Mouse (Mus musculus): ENCODE data around the gene Sap30bp. TPM values are rescaled to one million over a fixed set of nuclear protein-coding genes. Genes with fewer than 3 reads are reported as not detected.
A peak's percentile ranks its signal among the peaks of the same experiment; 100 is the strongest.

The Sap30bp gene
- total RNA-seq, 2 experiments from 2014 or later: 20.6 to 23.8 TPM

DNA sequence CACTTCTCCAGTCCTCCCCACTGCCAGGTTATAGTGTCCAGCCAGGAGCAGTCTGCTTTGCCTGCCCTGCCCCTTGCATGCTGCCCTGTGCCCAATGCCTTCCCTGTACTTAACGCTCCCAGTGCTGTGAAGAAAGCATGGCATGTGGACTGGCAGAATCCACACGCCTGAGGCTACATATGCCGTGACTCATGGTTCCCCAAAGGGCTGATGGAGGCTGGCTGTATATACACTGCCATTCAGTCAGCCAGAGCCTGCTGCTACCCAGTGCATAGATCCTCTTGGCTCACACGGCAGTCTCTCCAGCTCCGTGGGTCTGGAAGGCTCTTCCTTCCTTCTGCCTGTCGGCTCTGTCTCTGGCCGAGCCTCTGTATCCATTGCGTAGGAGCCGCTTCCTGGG is 15.2 kb downstream of the Sap30bp start:
- intact Hi-C loops (cut with DNase I): no loop called here
- no peak for DNase-seq

DNA sequence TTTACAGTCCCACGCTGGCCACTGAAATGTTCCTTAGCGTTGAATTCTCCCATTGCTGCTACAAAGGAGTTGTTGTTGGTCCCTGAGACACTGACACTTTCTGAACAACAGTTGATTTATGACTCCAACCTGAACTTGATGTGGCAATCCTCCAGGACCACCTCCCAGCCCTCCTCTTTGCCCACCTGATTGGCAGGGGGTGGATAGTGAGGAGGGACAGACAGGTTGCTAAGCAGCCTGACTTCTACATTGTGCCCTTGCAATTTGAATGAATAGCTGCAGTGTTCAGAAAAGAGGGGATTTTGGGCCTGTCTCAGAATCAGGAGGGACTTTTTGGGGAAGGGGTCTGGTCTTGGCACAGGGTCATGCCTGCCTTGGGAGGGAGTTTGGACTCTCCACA is 17.6 kb downstream of the Sap30bp start:
- DNase-seq: no peak
- intact Hi-C loops (cut with DNase I): no loop called here

DNA sequence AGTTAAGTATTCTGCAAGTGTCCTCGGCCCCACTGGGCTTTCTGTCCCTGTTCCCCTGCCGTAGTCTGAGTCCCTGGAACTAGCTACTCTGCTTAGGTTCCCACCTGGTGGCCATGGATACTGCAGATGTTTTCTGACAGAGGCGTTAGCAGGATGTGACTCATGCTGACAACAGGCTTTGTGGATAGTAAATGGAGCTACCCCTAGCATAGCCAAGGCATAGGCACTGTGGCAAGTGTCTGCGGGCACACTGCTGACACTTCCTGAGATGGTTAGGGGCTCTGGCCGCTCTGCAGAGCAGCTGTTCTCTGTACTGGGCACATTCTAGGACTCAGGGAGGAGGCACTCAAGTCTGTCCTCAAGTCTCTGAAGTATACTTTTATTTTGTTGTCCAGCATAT is 21.6 kb downstream of the Sap30bp start:
- intact Hi-C loops (cut with DNase I): no loop called here
- DNase-seq: no peak

DNA sequence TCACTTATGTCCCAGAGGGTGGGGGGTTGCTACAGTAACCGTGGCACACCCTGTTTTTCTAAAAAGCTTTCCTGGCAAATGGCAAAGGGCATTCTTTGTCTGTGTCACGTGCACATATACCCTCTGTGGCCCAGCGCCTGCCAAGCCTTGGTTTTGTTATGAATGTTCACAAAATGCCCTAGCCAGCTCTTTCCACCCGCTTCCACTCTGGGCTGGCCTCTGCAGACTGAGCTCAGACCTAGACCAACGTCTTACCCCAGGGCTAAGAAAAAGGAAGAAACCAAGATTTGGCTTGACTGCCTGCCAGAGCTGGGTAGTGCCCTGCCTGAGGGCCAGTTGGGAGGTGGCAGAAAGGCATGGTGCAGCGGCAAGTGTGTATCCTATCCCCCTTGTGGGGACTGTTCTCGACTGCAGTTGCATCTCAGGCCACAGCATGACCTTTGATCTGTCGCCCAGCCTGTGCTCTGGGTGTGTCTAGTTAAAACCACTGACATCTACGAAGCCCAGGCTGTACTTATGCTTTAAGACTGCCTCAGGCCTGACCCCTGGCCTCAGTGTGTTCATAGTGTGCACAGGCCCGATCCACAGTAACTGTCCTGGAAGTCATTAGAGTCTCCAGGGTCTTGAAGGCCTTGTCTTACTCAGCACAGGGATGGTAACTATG is 22.2 kb downstream of the Sap30bp start:
- intact Hi-C loops (cut with DNase I): no loop called here
- no peak for DNase-seq

DNA sequence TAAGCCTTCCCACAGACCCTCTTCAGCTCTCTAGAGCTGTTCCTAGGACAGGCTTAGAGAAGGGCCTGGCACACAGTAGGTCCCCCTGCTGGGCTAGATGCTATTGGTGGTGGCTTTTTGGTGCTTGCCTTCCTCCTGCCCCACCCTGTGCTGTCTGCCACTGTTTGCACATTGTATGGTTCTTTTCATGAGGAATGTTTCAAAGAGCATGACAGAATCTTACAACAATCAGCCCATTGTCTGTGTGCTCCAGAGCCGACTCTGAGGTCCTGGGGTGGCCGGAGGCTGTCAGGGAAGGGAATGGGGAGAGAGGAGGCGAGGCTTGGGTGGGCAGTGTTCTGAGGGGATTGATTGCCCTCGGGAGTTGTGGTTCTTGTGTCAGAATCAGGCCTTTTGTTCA is 23.4 kb downstream of the Sap30bp start:
- DNase-seq: no peak
- intact Hi-C loops (cut with DNase I): no loop called here

DNA sequence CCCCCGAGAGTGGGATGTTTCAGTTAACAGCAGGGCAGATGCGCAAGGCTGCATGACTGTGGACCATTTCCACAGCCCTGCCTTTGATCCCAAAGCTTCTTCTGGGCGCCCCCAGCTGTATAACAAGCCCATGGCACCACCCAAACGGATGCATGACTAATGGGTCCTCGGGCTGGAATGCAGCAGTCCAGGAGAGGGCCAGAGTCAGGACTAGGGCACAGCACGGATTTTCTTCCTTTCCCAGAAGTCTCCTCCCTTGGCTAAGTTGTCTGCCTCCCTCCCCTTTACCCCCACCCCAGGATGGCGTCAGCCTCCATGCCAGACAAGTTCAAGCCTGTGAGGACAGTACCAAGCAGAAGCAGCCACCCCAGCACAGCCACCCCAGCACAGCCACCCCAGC is 24.9 kb downstream of the Sap30bp start:
- DNase-seq: no peak
- intact Hi-C loops (cut with DNase I): no loop called here

DNA sequence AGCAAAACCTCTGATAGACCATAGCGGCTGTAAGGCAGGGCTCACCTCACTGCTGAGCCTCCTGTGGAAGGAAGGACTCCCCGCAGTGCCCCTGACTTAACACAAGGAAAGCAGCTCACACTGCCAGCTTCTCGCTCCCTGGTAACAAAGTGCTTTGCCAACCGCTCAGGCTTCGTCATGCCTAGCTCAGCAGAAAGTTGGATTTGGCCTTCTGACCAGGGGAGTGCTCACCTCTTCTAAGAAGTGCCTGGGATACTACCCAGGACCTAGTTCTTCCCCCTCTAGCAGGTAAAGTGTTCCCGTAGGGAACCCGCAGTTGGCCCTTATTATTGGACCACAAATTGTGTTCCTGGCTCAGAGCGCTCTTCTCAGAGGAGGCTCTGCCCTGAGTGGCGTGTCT is 25.9 kb downstream of the Sap30bp start:
- no peak for DNase-seq
- intact Hi-C loops (cut with DNase I): no loop called here

DNA sequence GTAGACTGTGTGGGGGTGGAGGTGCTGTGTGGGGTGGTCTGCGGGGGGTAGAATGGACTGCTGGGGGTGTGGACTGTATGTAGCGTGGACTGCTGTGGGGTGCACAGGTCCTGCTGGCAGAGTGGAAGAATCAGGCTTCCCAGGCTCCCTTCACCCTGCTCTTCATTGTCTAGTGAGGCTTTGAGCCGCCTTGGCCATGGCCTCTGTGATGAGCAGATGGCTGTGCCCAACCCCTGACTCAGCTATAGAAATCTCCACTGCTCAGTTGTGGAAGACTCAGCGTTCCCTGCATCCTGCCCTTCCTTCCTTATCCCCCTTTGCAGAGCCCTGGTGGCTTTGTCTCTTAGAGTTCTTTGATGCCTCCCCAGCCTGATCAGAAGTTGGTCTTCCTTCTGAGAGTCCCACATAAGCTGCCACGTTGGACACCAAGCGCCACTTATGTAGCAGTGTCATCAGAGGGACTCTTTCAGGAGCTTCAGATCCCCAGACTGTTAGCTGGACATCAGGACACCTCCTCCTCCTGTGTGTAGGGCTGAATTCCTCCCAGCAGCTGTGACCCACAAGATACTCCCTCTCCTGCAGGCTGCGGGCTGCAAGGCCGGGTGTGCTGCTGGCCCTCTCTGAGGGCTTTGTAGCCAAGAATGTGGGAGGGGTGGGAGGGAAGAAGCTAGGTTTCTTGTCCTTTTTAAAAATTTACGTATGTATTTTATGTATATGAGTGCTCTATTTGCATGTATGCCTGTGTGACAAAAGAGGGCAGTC is 29.8 kb downstream of the Sap30bp start:
- intact Hi-C loops (cut with DNase I): no loop called here
- DNase-seq: no peak

DNA sequence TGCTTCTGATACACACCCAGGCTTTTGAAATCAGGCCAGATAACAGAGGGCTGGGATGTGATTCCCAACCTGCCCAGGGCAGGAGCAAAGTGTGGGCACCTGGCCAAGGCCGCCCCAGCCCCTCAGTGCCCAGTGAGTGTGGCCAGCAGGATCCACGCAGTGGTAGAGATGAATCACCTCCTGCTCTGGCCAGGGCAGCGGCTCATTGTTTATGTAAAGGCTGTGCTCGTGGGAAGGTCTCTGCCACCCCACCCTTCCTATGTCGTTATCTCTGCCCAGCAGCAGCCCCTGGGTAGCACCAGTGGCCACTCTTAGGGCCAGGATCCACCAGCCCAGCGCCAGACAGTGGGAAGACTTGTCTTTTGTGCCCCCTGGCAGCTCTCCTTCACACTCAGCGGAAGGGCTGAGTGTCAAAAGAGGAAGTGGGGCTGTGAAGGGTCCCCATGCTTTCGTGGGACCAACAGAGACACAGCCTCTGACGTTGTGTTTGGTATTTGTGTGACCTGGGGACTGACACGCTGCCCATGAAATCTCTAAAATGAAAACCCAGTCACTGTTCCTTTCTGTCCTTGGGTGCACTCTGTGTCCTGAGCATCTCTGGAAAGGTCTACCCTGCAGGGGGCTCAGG is 32.0 kb downstream of the Sap30bp start:
- peak; percentile 38 to 55 for DNase-seq
- intact Hi-C loops (cut with DNase I): no loop called here

DNA sequence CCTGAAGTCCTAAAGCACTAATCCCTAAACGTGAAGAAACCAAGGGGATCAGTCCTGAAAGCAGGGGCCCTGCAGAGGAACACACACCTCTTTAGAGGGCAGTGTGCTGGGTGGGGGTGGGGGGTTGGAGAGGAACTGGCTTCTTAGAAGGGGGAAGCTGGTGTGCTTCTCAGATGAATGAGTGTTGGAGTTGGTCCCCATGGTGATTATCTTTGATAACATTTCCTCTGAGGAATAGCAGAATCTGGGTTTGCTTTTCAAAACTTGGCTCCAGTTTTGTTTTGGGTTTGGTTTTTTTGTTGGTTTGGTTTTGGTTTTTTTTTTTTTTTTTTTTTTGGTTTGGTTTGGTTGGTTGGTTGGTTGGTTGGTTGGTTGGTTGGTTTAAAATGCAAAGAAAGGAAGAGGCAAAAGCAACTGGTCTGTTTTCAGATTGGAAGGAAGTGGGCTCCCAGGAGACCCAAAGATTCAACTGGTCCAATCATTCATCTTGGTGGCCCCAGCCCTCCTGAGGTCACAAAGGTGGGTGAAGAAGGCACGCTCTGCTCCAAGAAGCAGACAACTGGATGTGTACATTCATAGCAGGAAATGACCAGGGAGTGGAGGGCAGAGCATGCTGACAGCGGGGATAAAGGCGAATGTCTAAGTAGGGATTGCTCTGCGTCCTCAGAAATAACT is 35.8 kb downstream of the Sap30bp start:
- intact Hi-C loops (cut with DNase I): no loop called here
- DNase-seq: no peak

DNA sequence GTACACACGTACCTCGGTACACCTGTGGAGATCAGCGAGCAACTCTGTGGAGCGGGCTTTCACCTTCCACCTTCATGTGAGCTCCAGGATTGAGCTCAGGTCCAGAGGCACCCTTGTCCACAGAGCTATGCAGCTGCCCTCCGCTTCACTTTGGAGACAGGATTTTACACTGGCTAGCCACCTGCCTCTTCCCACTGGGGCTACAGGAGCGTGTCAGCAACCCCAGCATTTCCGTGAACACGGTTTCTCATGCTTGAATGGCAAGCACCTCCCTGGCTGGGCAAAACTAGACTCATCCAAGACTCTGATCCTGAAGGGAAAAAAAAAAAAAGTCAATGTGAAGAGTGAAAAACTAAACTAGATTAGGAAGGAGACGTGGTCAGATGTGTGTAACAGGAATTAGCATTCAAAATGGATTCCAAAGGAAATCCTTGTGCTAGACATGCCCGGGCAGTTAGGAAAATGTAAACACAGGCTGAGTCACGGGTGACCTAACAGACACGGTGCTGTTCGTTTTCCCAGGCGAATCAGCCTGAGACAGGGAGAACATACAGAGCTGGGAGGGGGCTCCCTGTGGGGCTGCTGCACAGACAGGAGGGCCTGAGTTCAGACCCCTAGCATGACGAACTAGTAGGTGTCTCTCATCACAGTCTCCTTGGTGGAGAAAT is 37.1 kb downstream of the Sap30bp start:
- no peak for DNase-seq
- intact Hi-C loops (cut with DNase I): no loop called here

DNA sequence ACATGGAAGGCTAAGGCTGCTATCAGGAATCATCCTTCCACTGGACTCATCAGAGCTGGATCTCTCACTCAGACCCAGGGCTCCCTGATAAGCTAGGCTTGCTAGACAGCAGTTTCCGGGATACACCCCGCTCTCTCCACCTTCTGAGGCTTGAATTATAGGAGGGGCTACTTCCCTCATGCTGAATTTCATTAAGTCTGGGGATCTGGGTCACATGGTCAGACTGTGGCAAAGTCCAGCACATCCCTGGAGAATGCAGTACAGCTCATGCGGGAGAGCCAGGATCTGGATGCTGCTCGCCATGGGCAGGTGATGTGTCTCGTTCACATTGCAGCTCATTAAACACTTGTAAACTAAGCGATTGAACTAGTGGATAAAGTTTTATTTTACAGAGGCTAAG is 37.9 kb downstream of the Sap30bp start:
- intact Hi-C loops (cut with DNase I): no loop called here
- DNase-seq: no peak

DNA sequence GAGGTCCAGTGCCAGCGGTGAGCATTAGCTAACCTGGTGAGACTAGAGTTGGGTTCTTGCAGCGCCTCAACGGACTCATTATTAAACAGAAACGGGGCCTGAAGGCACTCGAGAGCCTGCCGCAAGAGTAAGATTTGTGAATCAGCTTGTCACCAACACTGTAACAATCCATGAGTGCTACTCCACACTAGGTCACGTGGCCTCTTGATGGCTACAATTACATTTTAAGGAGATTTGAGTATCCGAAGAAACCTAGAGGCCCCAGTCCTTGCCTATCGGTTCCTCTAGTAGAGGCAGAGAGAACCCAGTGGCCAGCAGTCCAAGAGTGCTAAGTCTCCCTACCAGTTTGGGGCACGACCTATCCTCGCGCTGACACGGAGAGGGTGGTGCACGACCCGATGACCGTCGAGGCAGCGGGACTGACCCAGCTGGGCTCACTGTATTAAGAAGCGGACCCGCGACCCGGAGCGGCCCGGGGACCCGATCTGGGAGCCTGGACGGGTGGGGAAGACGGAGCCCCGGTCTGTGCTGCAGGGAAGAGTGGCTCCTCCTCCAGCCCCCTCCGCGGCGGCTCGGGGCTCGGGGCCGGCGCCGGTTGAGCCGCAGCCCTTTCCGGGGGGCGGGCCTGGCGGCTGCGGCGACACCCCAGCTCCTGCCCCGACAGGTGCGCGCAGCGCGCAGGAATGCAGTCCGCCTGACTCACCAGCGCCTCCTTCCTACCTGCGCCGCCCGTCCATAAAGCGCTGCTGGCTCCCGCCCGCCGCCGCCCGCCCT is 41.4 kb downstream of the Sap30bp start, which contains the start of gene Itgb4:
Gene Itgb4 (plus strand): TSS at position 401 of the 774 bp plus-strand sequence.
- peak; percentile 31 to 43 for DNase-seq
- intact Hi-C loops (cut with DNase I): no loop called here

DNA sequence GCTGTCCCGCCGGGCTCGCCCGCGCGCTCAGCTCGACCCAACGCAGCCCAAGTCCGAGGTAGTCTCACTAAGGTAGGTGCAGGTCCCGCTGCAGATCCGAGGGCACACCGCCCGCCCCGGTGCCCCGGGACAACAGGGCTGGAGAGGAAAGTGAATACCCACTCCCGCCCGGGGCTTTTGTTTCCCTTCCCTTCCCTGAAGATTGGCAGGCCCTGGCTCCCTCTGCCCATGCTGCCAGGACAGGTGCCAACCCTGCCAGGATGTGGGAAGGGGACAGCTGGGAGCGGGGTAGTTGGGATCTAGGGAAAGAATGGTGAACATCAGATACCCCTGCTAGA is 42.0 kb downstream of the Sap30bp start:
- no peak for DNase-seq
- intact Hi-C loops (cut with DNase I): no loop called here

DNA sequence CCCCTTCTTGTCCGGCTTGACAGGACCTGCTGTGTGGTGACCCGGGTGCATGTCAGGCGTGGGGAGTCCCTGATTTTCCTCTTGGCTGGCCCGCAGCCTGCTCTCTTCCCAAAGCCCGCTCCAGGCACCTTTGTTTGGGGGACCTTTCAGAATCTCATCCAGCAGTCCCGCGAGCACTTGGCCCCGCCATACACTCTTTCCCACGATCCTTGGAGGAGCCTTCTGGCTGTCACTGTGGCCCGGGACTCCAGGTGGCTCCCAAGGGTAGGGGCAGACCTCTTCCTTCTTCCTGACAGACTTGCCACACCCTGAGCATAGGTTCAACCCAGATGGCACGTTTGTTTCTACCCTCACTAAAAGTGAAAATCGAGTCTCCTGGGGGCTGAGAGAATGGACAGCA is 42.5 kb downstream of the Sap30bp start:
- intact Hi-C loops (cut with DNase I): no loop called here
- no peak for DNase-seq

DNA sequence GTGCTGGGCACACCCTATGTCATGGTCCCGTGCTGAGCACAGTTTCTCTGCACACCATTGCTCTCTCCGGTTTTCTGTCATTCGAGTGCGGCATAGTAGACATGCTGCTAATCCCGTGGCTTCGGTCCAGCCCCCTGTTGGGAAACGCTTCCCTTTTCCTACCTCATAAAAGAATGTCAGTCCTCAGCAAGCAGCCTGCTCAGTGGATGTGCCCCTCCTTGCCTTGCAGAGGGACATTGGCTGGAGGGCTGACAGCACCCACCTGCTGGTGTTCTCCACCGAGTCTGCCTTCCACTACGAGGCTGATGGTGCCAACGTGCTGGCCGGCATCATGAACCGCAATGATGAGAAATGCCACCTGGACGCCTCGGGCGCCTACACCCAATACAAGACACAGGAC is 49.4 kb downstream of the Sap30bp start:
- DNase-seq: no peak
- intact Hi-C loops (cut with DNase I): no loop called here

DNA sequence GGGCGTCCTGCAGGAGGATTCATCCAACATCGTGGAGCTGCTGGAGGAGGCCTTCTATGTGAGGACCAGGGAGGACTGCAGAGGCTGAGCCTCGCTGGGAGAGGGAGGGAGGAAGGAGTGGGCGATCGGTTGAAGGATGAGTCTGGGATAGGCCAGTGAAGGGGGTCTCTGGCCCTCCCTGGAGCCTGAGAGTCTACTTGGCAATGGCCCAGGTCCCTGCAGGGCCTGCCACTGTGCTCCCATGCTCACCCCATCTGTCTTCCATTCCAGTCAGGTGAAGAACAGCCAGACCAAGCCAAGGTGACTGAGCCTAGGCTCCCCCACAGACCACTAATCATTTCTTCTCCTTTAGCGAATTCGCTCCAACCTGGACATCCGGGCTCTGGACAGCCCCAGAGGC is 50.2 kb downstream of the Sap30bp start:
- intact Hi-C loops (cut with DNase I): no loop called here
- no peak for DNase-seq

DNA sequence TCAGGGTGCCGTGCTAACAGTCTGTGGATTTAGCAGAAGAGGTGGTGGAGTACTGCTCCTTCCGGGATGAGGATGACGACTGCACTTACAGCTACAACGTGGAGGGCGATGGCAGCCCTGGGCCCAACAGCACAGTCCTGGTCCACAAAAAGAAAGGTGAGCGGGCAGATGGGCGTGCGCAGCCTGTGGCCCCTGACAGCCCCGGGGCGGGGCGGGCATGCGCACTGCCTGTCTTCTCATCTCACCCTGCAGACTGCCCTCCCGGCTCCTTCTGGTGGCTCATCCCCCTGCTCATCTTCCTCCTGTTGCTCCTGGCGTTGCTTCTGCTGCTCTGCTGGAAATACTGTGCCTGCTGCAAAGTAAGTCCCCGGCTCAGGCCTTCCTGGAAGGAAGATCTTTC is 56.6 kb downstream of the Sap30bp start:
- intact Hi-C loops (cut with DNase I): no loop called here
- no peak for DNase-seq

DNA sequence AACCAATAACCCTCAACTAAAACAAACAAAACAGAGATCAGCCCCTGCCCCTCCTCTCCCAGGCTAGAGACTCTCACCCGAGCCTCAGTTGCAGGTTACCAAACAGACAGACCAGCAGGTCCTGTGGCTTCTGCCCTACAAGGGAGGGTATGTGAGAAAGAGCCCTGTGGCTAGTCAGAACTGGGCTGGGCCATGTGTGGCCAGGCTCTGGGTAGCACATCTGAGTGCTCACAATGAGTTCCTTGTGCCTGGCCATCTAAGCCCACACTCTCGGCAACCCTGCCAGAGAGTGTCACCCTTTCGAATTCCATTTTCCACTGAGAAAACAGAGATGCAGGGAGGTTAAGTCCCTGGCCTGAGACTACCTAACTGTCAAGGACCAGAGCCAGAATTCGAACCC is 59.0 kb downstream of the Sap30bp start:
- intact Hi-C loops (cut with DNase I): no loop called here
- DNase-seq: no peak

DNA sequence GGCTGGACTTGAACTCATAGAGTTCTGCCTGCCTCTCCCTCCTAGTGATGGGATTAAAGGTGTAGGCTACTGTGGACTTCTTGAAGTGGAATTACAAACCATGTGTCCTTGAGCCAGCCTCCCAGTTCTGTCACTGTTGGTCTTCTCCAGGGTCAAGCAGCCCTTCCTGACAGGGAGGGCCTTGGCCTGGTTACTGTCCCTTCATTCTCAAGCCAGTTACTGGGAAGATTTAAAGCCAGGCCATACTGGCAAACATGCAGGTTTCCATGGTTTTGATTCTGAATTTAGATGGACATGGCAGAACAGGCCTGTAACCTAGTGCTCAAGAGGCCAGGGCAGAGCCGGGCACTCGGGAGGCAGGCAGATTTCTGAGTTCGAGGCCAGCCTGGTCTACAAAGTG is 62.2 kb downstream of the Sap30bp start:
- intact Hi-C loops (cut with DNase I): no loop called here
- DNase-seq: no peak
